Mouse (Mus musculus) adrenal gland, postnatal 0 days (tissue): ENCODE data around the gene Baz1a. TPM values are rescaled to one million over a fixed set of nuclear protein-coding genes. Genes with fewer than 3 reads are reported as not detected.

Source experiments
- polyA plus RNA-seq: library from polyadenylated mRNA; unstranded; fragments of >200 nt; fragmentation: Nextera tagmentation; extraction: Ambion mirVana; gene quantifications from 2 replicates; pipeline ENCODE4 v1.2.1, GENCODE M21; 2015

Gene Baz1a
- polyA plus RNA-seq = 4.7 and 9.5 TPM in 2 replicates

DNA sequence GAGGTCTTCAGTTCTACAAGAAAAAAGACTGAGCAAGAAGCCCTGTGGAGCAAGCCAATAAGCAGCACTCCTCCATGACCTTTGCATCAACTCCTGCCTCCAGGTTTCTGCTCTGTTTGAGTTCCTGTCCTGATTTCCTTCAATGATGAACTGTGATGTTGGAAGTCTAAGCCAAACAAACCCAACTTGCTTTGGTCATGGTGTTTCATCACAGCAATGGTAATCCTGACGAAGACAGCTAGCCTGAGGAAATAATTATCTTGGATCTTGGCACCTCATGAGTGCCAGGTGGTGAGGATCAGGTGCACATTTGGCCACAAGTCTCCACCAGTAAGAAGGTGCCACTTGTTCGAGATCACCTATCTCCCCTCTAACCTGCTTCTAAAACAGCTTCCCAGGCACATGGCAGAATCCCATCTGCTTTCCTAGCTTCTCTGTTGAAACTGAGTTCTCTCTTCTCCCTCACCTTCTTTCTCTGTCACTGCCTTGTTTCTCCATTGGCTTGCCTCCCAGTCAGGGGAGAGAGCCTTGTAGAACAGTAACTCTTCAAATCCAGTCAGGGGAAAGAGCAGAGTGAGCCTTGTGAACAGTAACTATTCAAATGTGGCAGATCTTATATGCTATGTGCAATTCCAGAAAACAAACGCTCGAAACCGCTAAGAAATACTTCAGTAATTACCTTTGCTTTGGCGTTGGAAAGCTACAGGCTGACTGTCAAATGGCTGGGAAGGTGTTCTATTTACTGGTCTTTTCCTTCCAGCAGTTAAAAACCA, at the start of gene Baz1a:
Gene Baz1a (minus strand): TSS at position 723 of the 773 bp plus-strand sequence.

DNA sequence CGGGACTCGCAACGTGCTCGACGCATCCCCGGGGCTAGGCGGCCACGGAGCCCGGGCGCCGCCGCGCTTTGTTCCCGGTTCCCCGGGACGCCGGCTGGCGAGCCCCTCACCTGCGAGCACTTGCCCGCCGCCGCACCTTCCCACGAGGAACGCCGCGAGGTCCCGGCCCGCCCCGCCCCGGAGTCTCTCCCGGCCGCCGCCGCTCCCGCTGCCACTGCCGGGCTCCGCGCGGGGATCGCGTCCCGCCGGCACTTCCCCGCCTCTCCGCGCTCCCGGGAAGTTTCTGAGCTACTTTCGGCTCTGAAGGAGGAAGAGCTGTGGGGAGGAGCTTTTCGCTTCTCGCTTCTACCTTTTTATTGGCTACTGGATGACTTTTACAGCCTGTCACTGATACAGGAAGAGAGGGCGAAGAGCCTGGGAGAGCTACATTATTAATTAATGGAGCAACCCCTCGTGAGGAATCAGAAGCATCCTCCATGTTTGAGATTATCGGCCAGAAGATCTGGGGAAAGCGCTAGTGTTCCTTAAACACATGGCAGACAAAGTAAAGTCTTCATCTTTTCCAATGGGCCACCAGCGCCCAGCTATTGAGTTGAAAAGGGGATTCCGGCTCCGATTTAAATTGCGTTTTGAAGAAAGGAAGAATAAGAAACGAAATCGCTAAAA, 28.0 kb downstream of the Baz1a start, which contains the start of gene Gm20403:
Gene Gm20403 (minus strand): TSS at position 478 of the 666 bp plus-strand sequence.

DNA sequence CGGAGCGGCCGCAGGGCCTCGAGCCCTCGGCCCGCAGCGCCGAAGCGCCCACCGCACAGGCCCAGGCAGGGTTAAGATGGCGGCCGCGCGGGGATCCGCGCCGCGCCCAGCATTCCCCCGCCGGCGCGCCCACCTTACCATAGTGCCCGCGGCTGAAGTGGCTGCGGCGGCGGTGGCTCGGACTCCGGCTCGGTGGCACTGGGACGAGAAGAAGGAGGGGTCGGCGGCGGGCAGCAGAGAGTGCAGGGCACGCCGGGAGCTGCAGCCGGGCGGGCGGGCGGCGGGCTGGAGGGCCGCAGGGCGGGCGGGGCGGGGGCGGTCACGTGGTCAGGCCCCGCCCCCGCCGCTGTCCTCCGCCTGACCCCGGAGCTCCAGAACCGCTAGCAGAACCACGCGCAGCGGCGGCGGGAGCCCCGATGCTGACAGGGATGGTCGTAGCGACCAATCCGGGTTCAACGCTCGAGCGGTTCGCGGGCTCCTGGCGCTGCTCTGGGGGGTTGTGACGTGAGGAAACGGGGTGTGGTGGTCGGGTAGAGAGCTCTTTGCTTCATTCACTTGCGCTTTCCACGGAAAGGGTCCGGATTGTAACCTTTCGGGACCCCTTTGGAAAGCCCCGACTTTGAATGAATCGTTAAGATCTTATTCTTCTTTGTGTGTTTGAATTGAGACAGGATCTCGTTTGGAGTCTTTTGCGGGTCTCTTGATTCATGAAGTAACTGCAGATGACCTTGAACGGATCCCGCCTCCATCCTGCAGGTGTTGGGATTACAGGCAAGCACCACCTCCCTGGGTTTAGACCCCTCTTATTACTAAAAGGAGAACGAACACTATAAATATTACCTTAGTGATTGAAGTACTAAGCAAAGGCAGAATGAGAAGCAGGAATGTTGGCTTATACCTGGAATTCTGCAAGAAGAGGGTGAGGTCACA, 151.3 kb downstream of the Baz1a start, which contains the start of gene Cfl2:
Gene Cfl2 (minus strand): TSS at position 272 of the 930 bp plus-strand sequence.

Other genes with a start within 250 kb of the Baz1a start
- gene Snx6, start 218.6 kb downstream of the Baz1a start, polyA plus RNA-seq = 157 and 185 TPM in 2 replicates
- gene Cfl2, start 151.5 kb downstream of the Baz1a start, polyA plus RNA-seq = 168 and 187 TPM in 2 replicates
- gene Gm20403, start 27.8 kb downstream of the Baz1a start, polyA plus RNA-seq = not detected in 2 replicates
- gene 2700097O09Rik, start 65.8 kb upstream of the Baz1a start, polyA plus RNA-seq = 21.1 and 23.4 TPM in 2 replicates
- 111 and 193 TPM in 2 replicates for gene Srp54a, start 65.9 kb upstream of the Baz1a start, polyA plus RNA-seq
- gene Fam177a, start 110.1 kb upstream of the Baz1a start, polyA plus RNA-seq = 23.0 and 30.0 TPM in 2 replicates
- 53.2 and 80.3 TPM in 2 replicates for gene Srp54b, start 140.8 kb upstream of the Baz1a start, polyA plus RNA-seq
- not detected in 2 replicates for gene 1700047I17Rik2, start 185.2 kb upstream of the Baz1a start, polyA plus RNA-seq
- 62.9 and 104 TPM in 2 replicates for gene Srp54c, start 215.8 kb upstream of the Baz1a start, polyA plus RNA-seq